Mouse (Mus musculus) MEL (cell line): ENCODE results near the gene Flnc. TPM values are rescaled to one million over a fixed set of nuclear protein-coding genes. Genes with fewer than 3 reads are reported as not detected.

ENCODE experiments used
- DNase-seq: peaks from one replicate; pipeline ENCODE4 v3.0.0; 2011; ENCODE audit warnings: low read depth, low spot score
- H3K27ac ChIP-seq: 2 replicates; pipeline ENCODE4 v1.5.1; 2012; ENCODE audit warnings: low read depth, mild to moderate bottlenecking, control low read depth, low read length, moderate library complexity; ENCODE audit not compliant: control insufficient read depth
- H3K27me3 ChIP-seq, 2 experiments: fragments of 150-350 bp in 1 of 2; sonication (generic) in 1 of 2; 2 replicates each; pipeline ENCODE4 v1.6.1; 2012; ENCODE audit warnings: low read length in 2 of 2, mild to moderate bottlenecking in 2 of 2, improper control_type of control experiment in 1 of 2, moderate library complexity in 1 of 2; ENCODE audit not compliant: insufficient read depth in 2 of 2, control insufficient read depth in 1 of 2
- H3K36me3 ChIP-seq, 2 experiments: 2 replicates each; pipeline ENCODE4 v1.6.1; 2012 to 2014; ENCODE audit warnings: low read length in 2 of 2, improper control_type of control experiment in 1 of 2, inconsistent platforms in 1 of 2, mild to moderate bottlenecking in 1 of 2; ENCODE audit not compliant: insufficient read depth in 2 of 2, control insufficient read depth in 1 of 2
- H3K4me1 ChIP-seq, 2 experiments: fragments of 150-350 bp in 1 of 2; sonication (generic) in 1 of 2; 2 replicates each; pipeline ENCODE4 v1.6.1; 2012; ENCODE audit warnings: low read length in 2 of 2, improper control_type of control experiment in 1 of 2, mild to moderate bottlenecking in 1 of 2; ENCODE audit not compliant: insufficient read depth in 2 of 2, control insufficient read depth in 1 of 2
- H3K4me3 ChIP-seq, 2 experiments: fragments of 150-350 bp in 1 of 2; sonication (generic) in 1 of 2; 2 replicates each; pipeline ENCODE4 v1.5.1; 2012; ENCODE audit warnings: low read depth in 2 of 2, low read length in 2 of 2, mild to moderate bottlenecking in 2 of 2, moderate library complexity in 2 of 2, control low read depth in 1 of 2, improper control_type of control experiment in 1 of 2; ENCODE audit not compliant: control insufficient read depth in 1 of 2, insufficient read depth in 1 of 2
- H3K79me2 ChIP-seq: 2 replicates; pipeline ENCODE4 v1.6.1; 2012; ENCODE audit warnings: mild to moderate bottlenecking, low read length, moderate library complexity; ENCODE audit not compliant: control insufficient read depth, poor library complexity, insufficient read depth
- H3K9ac ChIP-seq: 2 replicates; pipeline ENCODE4 v1.6.1; 2012; ENCODE audit warnings: low read depth, mild to moderate bottlenecking, control low read depth, low read length, moderate library complexity; ENCODE audit not compliant: control insufficient read depth, poor library complexity, severe bottlenecking
- H3K9me3 ChIP-seq: fragments of 150-350 bp; sonication (generic); replicated peaks from 2 replicates; pipeline ENCODE4 v1.6.1; 2012; ENCODE audit warnings: mild to moderate bottlenecking, low read length, improper control_type of control experiment, moderate library complexity; ENCODE audit not compliant: insufficient read depth
- BHLHE40 ChIP-seq: IDR thresholded peaks from 2 replicates; pipeline ENCODE4 v1.6.1; 2012; ENCODE audit warnings: low read depth, mild to moderate bottlenecking, inconsistent platforms, low read length, improper control_type of control experiment, borderline replicate concordance
- CHD2 ChIP-seq: IDR thresholded peaks from 2 replicates; pipeline ENCODE4 v1.6.1; 2011; ENCODE audit warnings: low read length, improper control_type of control experiment
- E2F4 ChIP-seq: IDR thresholded peaks from 2 replicates; pipeline ENCODE4 v1.6.1; 2011; ENCODE audit warnings: low read depth, low read length, improper control_type of control experiment, borderline replicate concordance
- ETS1 ChIP-seq: IDR thresholded peaks from 2 replicates; pipeline ENCODE4 v1.6.1; 2012; ENCODE audit warnings: low read depth, mild to moderate bottlenecking, inconsistent platforms, low read length, improper control_type of control experiment, moderate library complexity
- GATA1 ChIP-seq: IDR thresholded peaks from 2 replicates; pipeline ENCODE4 v1.6.1; 2011; ENCODE audit warnings: low read depth, low read length, improper control_type of control experiment
- MAFK ChIP-seq: IDR thresholded peaks from 2 replicates; pipeline ENCODE4 v1.6.1; 2011; ENCODE audit warnings: low read depth, mild to moderate bottlenecking, low read length, improper control_type of control experiment, borderline replicate concordance
- MAX ChIP-seq: IDR thresholded peaks from 2 replicates; pipeline ENCODE4 v1.6.1; 2011; ENCODE audit warnings: low read length, improper control_type of control experiment
- MAZ ChIP-seq: IDR thresholded peaks from 2 replicates; pipeline ENCODE4 v1.6.1; 2012; ENCODE audit warnings: low read depth, mild to moderate bottlenecking, inconsistent platforms, low read length, improper control_type of control experiment
- MYC ChIP-seq: IDR thresholded peaks from 2 replicates; pipeline ENCODE4 v1.6.1; 2011; ENCODE audit warnings: low read depth, mild to moderate bottlenecking, low read length, improper control_type of control experiment, moderate library complexity
- POLR2A ChIP-seq, 2 experiments: IDR thresholded peaks; 2 replicates each; pipeline ENCODE4 v1.6.1; 2011 to 2012; ENCODE audit warnings: low read length in 2 of 2, mild to moderate bottlenecking in 2 of 2, control low read depth in 1 of 2, improper control_type of control experiment in 1 of 2, low read depth in 1 of 2, moderate library complexity in 1 of 2; ENCODE audit not compliant: control insufficient read depth in 1 of 2, insufficient read depth in 1 of 2, poor library complexity in 1 of 2
- POLR2AphosphoS2 ChIP-seq: IDR thresholded peaks from 2 replicates; pipeline ENCODE4 v1.6.1; 2011; ENCODE audit warnings: low read length, improper control_type of control experiment
- POLR2AphosphoS5 ChIP-seq: IDR thresholded peaks from 2 replicates; pipeline ENCODE4 v1.6.1; 2012; ENCODE audit warnings: low read depth, borderline replicate concordance, mild to moderate bottlenecking, inconsistent platforms, low read length, moderate library complexity, mixed read lengths
- SIN3A ChIP-seq: IDR thresholded peaks from 2 replicates; pipeline ENCODE4 v1.6.1; 2012; ENCODE audit warnings: low read length, improper control_type of control experiment, inconsistent platforms
- SMC3 ChIP-seq: IDR thresholded peaks from 2 replicates; pipeline ENCODE4 v1.6.1; 2011; ENCODE audit warnings: low read depth, low read length, improper control_type of control experiment
- TAL1 ChIP-seq: IDR thresholded peaks from 2 replicates; pipeline ENCODE4 v1.6.1; 2012; ENCODE audit warnings: mild to moderate bottlenecking, inconsistent platforms, low read length, moderate library complexity, mixed read lengths
- UBTF ChIP-seq: IDR thresholded peaks from 2 replicates; pipeline ENCODE4 v1.6.1; 2012; ENCODE audit warnings: low read depth, mild to moderate bottlenecking, inconsistent platforms, low read length, improper control_type of control experiment, moderate library complexity, borderline replicate concordance; ENCODE audit not compliant: insufficient read depth
- USF1 ChIP-seq: IDR thresholded peaks from 2 replicates; pipeline ENCODE4 v1.6.1; 2014; ENCODE audit warnings: low read depth, mild to moderate bottlenecking, inconsistent platforms, low read length, improper control_type of control experiment, moderate library complexity
- ZC3H11A ChIP-seq: IDR thresholded peaks from 2 replicates; pipeline ENCODE4 v1.6.1; 2012; ENCODE audit warnings: low read depth, mild to moderate bottlenecking, inconsistent platforms, low read length, improper control_type of control experiment
- ZMIZ1 ChIP-seq: IDR thresholded peaks from 2 replicates; pipeline ENCODE4 v1.6.1; 2012; ENCODE audit warnings: low read depth, mild to moderate bottlenecking, inconsistent platforms, low read length, improper control_type of control experiment, moderate library complexity
- ZNF384 ChIP-seq: IDR thresholded peaks from 2 replicates; pipeline ENCODE4 v1.6.1; 2012; ENCODE audit warnings: low read depth, mild to moderate bottlenecking, inconsistent platforms, low read length, improper control_type of control experiment
- polyA plus RNA-seq, 2 experiments: library from polyadenylated mRNA; stranded (reverse) in 1 of 2; unstranded in 1 of 2; fragments of >175 nt in 1 of 2; fragments of >200 nt in 1 of 2; gene quantifications; 2 replicates each; pipeline versions ENCODE4 v1.2.1 to v1.2.4; 2012; ENCODE audit warnings: low replicate concordance in 2 of 2, low read depth in 1 of 2; ENCODE audit not compliant: insufficient read length in 2 of 2, insufficient read depth in 1 of 2, missing spikeins in 1 of 2
- total RNA-seq: library from RNA; depleted of rRNA; stranded (reverse); fragments of 300-350 nt; gene quantifications from 2 replicates; pipeline ENCODE4 v1.2.3, GENCODE M21; 2012

The Flnc gene
- total and polyA plus RNA-seq, 3 experiments = 0.27 to 0.31 TPM; not detected in 1

GRCm38 (mm10) chr6:29474736-29475135, 41.7 kb downstream of the Flnc start:
- Histone ChIP-seq H3K4me3 (peak overlapping the region; percentile 78 to 98), H3K79me2 (no peaks in the 10 kb centered on the region), H3K36me3 (peaks cover 3 to 4% of the 10 kb centered on the region in 2 experiments; a peak in 2 of 4 replicates), H3K9me3 (no peaks in the 10 kb centered on the region), H3K4me1 (peaks cover 2 to 9% of the 10 kb centered on the region in 2 experiments; a peak in 3 of 4 replicates), H3K9ac (peak overlapping the region; percentile 79), H3K27me3 (no peaks in the 10 kb centered on the region; a peak in 1 of 4 replicates), H3K27ac (no peak overlapping the region)
- DNase-seq = no peak
- no peak for TF ChIP-seq SMC3
- TF ChIP-seq ZMIZ1 = no peak

- peaks cover 3 to 8% of the 10 kb centered on the region in 2 experiments; a peak in 3 of 4 replicates for H3K4me1 ChIP-seq
- no peak overlapping the region for H3K9ac ChIP-seq
- TF ChIP-seq POLR2A (IDR thresholded peaks at IDR 0.05; ENCODE audit: control insufficient read depth in 1 of 2, insufficient read depth in 1 of 2, low read depth in 1 of 2, low read length in 2 of 2, poor library complexity in 1 of 2) (no peak), SIN3A (no peak), MYC (no peak), E2F4 (no peak), MAFK (no peak), MAX (no peak), POLR2AphosphoS2 (no peak), USF1 (no peak), UBTF (no peak), BHLHE40 (no peak), GATA1 (no peak), ZNF384 (no peak), ZC3H11A (no peak), CHD2 (no peak), POLR2AphosphoS5 (no peak), ETS1 (no peak), MAZ (no peak), TAL1 (no peak)
- no peaks in the 10 kb centered on the region for H3K79me2 ChIP-seq
- H3K27me3 ChIP-seq = no peaks in the 10 kb centered on the region; a peak in 1 of 4 replicates
- H3K36me3 ChIP-seq = no peaks in the 10 kb centered on the region
- no peak for DNase-seq
- H3K4me3 ChIP-seq = no peak overlapping the region
- H3K9me3 ChIP-seq = no peaks in the 10 kb centered on the region
- H3K27ac ChIP-seq = no peak overlapping the region
Measured at GRCm38 (mm10) chr6:29482691-29483090, 49.6 kb downstream of the Flnc start.
